Comparison of ENCODE assay signal across 25 mouse cellular contexts in the genomic region with DNA sequence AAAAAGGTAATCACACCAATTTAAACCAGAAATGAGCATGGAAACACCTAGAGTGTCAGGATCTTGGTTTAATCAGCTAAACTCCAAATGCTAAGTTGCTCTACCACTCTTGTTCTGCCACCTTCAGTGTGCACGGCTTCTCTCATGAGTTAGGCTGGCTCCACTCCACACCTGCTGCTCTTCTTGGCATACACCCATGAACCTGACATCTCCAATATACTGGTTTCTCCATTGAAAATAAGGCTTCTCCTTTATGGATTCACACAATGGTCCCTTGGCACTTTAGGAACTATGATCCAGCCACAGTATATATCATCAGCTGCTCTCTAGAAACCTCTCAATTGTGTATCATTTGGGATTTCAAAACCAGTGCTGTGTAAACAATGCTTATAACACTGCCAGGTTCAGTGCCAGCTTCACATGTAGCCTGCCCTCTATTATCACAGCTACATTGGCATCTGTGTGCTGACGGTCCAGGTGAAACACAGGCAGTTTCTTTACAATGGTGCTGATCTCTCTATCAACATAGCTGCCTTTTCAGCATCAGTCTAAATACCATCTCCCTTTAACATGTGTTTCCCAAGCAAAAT.
DNase-seq lines count a peak whose midpoint lies in the region; ATAC-seq and TF ChIP-seq lines count a peak whose summit lies in the region.
"Had no signal": no experiment of that assay in that cellular context is flagged by ENCODE, and none has a peak within 500 bp of the region (broad histone marks: within the 10 kb centered on the region; RNA-seq: fewer than 3 reads in every experiment).

No protein-coding gene starts in this region.

- peak; percentile 45; the same call in 1 of the 2 replicates for ATAC-seq in hindbrain, embryonic 15.5 days (ENCODE audit: low FRiP score, low read depth)
- no peak for ATAC-seq in hindbrain, embryonic 13.5 days (ENCODE audit: low FRiP score)
- ATAC-seq in forebrain, embryonic 15.5 days (replicated peaks), result peak; percentile 67
- no peak for ATAC-seq in megakaryocyte-erythroid progenitor cell, adult 5-6 weeks (replicated peaks; ENCODE audit: low FRiP score, low TSS enrichment, poor library complexity, severe bottlenecking)
- ATAC-seq: CD4-positive, CD25-positive, alpha-beta regulatory T cell, adult 4 months; intestine, embryonic 16.5 days had no signal

- H3K9ac ChIP-seq in hindbrain, embryonic 15.5 days, result no peak overlapping the region
- H3K9ac ChIP-seq in hindbrain, embryonic 13.5 days, result no peak overlapping the region
- no peak overlapping the region for H3K9ac ChIP-seq in forebrain, embryonic 15.5 days (replicated peaks)
- H3K9ac ChIP-seq: embryonic facial prominence, embryonic 13.5 days; liver, embryonic 14.5 days; stomach, embryonic 15.5 days had no signal

- H3K4me1 ChIP-seq in hindbrain, embryonic 15.5 days (replicated peaks), result no peaks in the 10 kb centered on the region
- no peaks in the 10 kb centered on the region for H3K4me1 ChIP-seq in hindbrain, embryonic 13.5 days (replicated peaks)
- H3K4me1 ChIP-seq in forebrain, embryonic 15.5 days, result peaks cover 3% of the 10 kb centered on the region; the same call in 1 of the 2 replicates
- H3K4me1 ChIP-seq: embryonic facial prominence, embryonic 13.5 days; stomach, embryonic 15.5 days had no signal

- TF ChIP-seq CTCF in brain, embryonic 14.5 days (IDR thresholded peaks at IDR 0.05; ENCODE audit: borderline replicate concordance, extremely low read depth, insufficient read depth, insufficient read length), result no peak

- no peak for TF ChIP-seq POLR2A in brain, embryonic 14.5 days (IDR thresholded peaks at IDR 0.05; ENCODE audit: borderline replicate concordance, extremely low read depth, insufficient read depth, insufficient read length, poor library complexity, severe bottlenecking)

- H3K27ac ChIP-seq in hindbrain, embryonic 15.5 days (replicated peaks), result no peak overlapping the region
- H3K27ac ChIP-seq in hindbrain, embryonic 13.5 days, result no peak overlapping the region
- peak overlapping the region; percentile 23; the same call in 1 of the 2 replicates for H3K27ac ChIP-seq in forebrain, embryonic 15.5 days (replicated peaks)
- H3K27ac ChIP-seq: embryonic facial prominence, embryonic 13.5 days; liver, embryonic 14.5 days; macrophage; stomach, embryonic 15.5 days had no signal

- H3K27me3 ChIP-seq in hindbrain, embryonic 15.5 days, result no peaks in the 10 kb centered on the region
- no peaks in the 10 kb centered on the region for H3K27me3 ChIP-seq in hindbrain, embryonic 13.5 days
- no peaks in the 10 kb centered on the region for H3K27me3 ChIP-seq in forebrain, embryonic 15.5 days
- H3K27me3 ChIP-seq: embryonic facial prominence, embryonic 13.5 days; stomach, embryonic 15.5 days had no signal

- H3K4me3 ChIP-seq in hindbrain, embryonic 15.5 days, result no peak overlapping the region
- no peak overlapping the region for H3K4me3 ChIP-seq in hindbrain, embryonic 13.5 days
- H3K4me3 ChIP-seq in forebrain, embryonic 15.5 days, result no peak overlapping the region
- H3K4me3 ChIP-seq: embryonic facial prominence, embryonic 13.5 days; stomach, embryonic 15.5 days had no signal

- H3K4me2 ChIP-seq in hindbrain, embryonic 15.5 days, result no peak overlapping the region
- no peak overlapping the region for H3K4me2 ChIP-seq in hindbrain, embryonic 13.5 days
- H3K4me2 ChIP-seq in forebrain, embryonic 15.5 days (replicated peaks), result no peak overlapping the region
- H3K4me2 ChIP-seq: embryonic facial prominence, embryonic 13.5 days; stomach, embryonic 15.5 days had no signal

- H3K36me3 ChIP-seq in hindbrain, embryonic 15.5 days, result no peaks in the 10 kb centered on the region
- H3K36me3 ChIP-seq in hindbrain, embryonic 13.5 days, result no peaks in the 10 kb centered on the region
- H3K36me3 ChIP-seq in forebrain, embryonic 15.5 days, result no peaks in the 10 kb centered on the region
- H3K36me3 ChIP-seq: embryonic facial prominence, embryonic 13.5 days; stomach, embryonic 15.5 days had no signal

- no peaks in the 10 kb centered on the region for H3K9me3 ChIP-seq in hindbrain, embryonic 15.5 days
- no peaks in the 10 kb centered on the region for H3K9me3 ChIP-seq in hindbrain, embryonic 13.5 days
- H3K9me3 ChIP-seq in forebrain, embryonic 15.5 days, result no peaks in the 10 kb centered on the region
- H3K9me3 ChIP-seq: embryonic facial prominence, embryonic 13.5 days; stomach, embryonic 15.5 days had no signal

- WGBS in hindbrain, embryonic 15.5 days, result 69% methylated on average over 2 of the region's 2 CpGs
- 87% methylated on average over 2 of the region's 2 CpGs for WGBS in hindbrain, embryonic 13.5 days
- WGBS in forebrain, embryonic 15.5 days, result 46% methylated on average over 2 of the region's 2 CpGs

- peak; percentile 75 to 81 for DNase-seq in cerebellum, postnatal 25 days
- no peak for DNase-seq in cerebellum, adult 9-10 months
- DNase-seq in brain, embryonic 14.5 days (ENCODE audit: low read depth), result peak; percentile 78
- DNase-seq: adrenal gland, postnatal 14 days; gastrocnemius, postnatal 14 days; heart, postnatal 14 days; kidney, adult 9 months; kidney, postnatal 10 days; layer of hippocampus, postnatal 36 days; liver; lung, adult 2 months; lung, postnatal 10 days; midbrain, embryonic 14.5 days; right cerebral cortex, postnatal 25 days; thymus, postnatal 14 days had no signal

Comparison
In these comparisons a context has a peak if more than half of its experiments do, and no peak if none do; other contexts are left out.
1. ATAC-seq: peak in hindbrain, embryonic 15.5 days (single experiment) and forebrain, embryonic 15.5 days (single experiment); none in hindbrain, embryonic 13.5 days (single experiment) and megakaryocyte-erythroid progenitor cell, adult 5-6 weeks (single experiment).